Mouse (Mus musculus) forebrain, embryonic 10.5 days (tissue): Measurements from ENCODE around the gene Krt7. TPM values are rescaled to one million over a fixed set of nuclear protein-coding genes. Genes with fewer than 3 reads are reported as not detected.

ENCODE experiments used
- DNase-seq: peaks from one replicate; pipeline ENCODE4 v3.0.0-alpha.2; 2017; ENCODE audit warnings: low spot score; ENCODE audit errors: extremely low spot score
- H3K27ac ChIP-seq: fragments of 300-500 bp; sonication (generic); 2 replicates; pipeline ENCODE4 v1.5.1; 2016; ENCODE audit warnings: mild to moderate bottlenecking
- H3K27me3 ChIP-seq: fragments of 300-500 bp; sonication (generic); 2 replicates; pipeline ENCODE4 v1.6.1; 2016; ENCODE audit warnings: mild to moderate bottlenecking; ENCODE audit not compliant: poor library complexity, severe bottlenecking
- H3K36me3 ChIP-seq: fragments of 300-500 bp; sonication (generic); replicated peaks from 2 replicates; pipeline ENCODE4 v1.6.1; 2016; ENCODE audit warnings: mild to moderate bottlenecking, moderate library complexity
- H3K4me1 ChIP-seq: fragments of 300-500 bp; sonication (generic); 2 replicates; pipeline ENCODE4 v1.6.1; 2016
- H3K4me3 ChIP-seq: fragments of 300-500 bp; sonication (generic); 2 replicates; pipeline ENCODE4 v1.5.1; 2016; ENCODE audit warnings: mild to moderate bottlenecking, moderate library complexity
- H3K9me3 ChIP-seq: fragments of 300-500 bp; sonication (generic); 2 replicates; pipeline ENCODE4 v1.6.1; 2016; ENCODE audit warnings: mild to moderate bottlenecking, moderate library complexity
- WGBS: fragments of 180-500 bp; shearing (Covaris S2); methylation state at CpG from one replicate; pipeline ENCODE4 v1.1.7; 2016; 5-methylcytosine and 5-hydroxymethylcytosine counted together
- polyA plus RNA-seq: library from polyadenylated mRNA; unstranded; fragments of >200 nt; fragmentation: Nextera tagmentation; extraction: Ambion mirVana; gene quantifications from 2 replicates; pipeline ENCODE4 v1.2.1, GENCODE M21; 2016

The Krt7 gene
- 12.2 and 12.4 TPM in 2 replicates for polyA plus RNA-seq

DNA sequence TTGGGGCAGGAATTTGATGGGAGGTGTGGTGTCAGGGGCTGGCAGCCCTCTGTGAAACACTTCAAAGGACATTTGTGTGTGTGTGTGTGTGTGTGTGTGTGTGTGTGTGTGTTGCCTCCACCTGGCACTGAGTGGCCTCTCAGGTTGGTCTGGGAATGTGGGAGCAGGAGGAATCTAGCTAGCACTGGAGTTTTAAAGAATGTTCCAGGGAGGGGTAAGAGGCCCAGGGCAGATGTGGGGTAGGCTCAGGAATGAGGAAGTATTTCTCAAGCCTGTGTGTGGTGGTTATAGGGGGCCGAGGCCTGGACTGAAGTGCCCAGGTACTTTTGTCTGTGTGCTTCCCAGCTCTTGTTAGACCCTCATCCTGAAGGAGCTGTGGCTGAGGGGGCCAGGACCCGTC is at the start of gene Krt7:
TSS of gene Krt7 (plus strand) at position 269 of the 400 bp plus-strand sequence.
- H3K27me3 ChIP-seq = peaks cover 55% of the 10 kb centered on the region
- H3K4me1 ChIP-seq = peaks cover 42% of the 10 kb centered on the region
- H3K4me3 ChIP-seq = no peak within 1 kb of the TSS
- no peak for DNase-seq
- WGBS = 57% methylated on average over 2 of the region's 2 CpGs
- H3K36me3 ChIP-seq = no peaks in the 10 kb centered on the region
- no peaks in the 10 kb centered on the region for H3K9me3 ChIP-seq
- 0 out of 2 replicates have a peak within 1 kb of the TSS, but pooled peaks have one; percentile 40 for H3K27ac ChIP-seq

DNA sequence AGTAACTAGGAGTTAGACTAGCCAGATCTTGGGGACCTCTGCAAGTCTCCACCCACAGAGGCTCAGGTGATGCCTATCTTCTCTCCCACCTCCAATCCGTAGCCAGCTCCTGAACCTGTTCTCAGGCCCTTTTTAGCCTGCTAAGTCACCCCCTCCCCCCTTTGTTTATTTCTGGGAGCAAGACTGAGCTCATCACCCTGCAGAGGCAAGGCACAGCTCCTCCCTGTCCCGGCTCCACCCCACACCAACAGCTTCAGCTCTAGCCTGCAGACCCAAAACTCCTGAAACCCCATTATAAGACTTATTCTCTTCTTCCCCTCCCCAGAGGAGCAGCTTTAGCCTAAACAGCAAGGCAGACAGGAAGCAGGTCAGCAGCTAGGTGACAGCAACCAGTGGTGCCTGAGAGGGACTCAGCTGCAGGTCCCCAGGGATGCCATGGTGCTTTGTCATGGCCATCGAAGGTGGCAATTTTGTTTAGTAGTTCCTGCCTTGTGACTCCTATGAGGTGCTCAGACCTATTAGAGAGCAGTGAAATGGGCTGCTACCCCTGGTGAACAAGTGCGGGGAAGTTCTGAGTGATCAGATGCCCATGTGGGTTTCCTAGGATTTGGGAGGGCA is 48.3 kb upstream of the Krt7 start:
- DNase-seq = no peak
- Histone ChIP-seq H3K9me3 (no peaks in the 10 kb centered on the region), H3K4me3 (no peak overlapping the region), H3K27ac (no peak overlapping the region), H3K36me3 (no peaks in the 10 kb centered on the region), H3K4me1 (peaks cover 8% of the 10 kb centered on the region; the same call in 1 of the 2 replicates), H3K27me3 (no peaks in the 10 kb centered on the region)
- WGBS = 66% methylated on average over 4 of the region's 4 CpGs

DNA sequence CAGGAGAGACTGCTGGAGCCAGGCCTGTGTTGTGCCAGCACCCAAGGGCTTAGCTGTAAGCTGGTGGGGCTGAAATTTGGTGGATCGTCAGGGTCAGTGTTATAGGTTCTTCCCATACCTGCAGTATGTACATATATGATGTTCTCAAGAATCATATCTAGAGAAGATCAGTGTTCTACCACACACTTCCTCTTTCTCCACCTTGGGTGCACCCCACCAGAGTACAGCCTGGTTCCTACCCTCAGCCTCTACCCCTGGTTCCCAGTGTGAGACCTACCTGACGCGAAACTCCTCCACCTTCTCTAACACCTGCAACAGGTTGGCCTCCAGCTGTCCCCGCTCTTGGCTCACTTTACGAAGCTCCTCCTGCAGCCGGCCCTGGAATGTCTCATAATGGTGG is 46.9 kb upstream of the Krt7 start:
- no peaks in the 10 kb centered on the region for H3K9me3 ChIP-seq
- H3K4me1 ChIP-seq = peaks cover 8% of the 10 kb centered on the region; the same call in 1 of the 2 replicates
- H3K27me3 ChIP-seq = no peaks in the 10 kb centered on the region
- WGBS = 88% methylated on average over 6 of the region's 6 CpGs
- no peak overlapping the region for H3K27ac ChIP-seq
- no peak for DNase-seq
- no peaks in the 10 kb centered on the region for H3K36me3 ChIP-seq
- no peak overlapping the region for H3K4me3 ChIP-seq

DNA sequence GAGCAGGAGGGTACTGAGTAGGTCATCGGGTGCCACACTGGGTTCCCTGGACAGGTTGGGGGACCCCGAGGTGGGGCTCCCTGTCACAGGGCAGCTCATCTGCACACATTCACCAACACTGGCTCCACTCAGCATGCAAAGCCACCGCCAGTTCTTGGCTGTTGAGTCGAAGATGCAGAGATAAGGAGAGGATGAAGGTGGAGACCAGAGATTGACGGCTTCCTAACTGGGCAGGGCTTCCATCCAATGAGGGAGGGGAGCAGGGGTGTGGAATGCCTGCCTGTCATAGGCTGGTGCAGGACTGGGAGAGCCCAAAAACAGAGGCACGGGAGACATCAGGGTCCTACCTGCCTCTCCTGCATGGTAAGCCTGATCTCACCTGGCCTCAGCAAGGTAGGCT is 46.4 kb upstream of the Krt7 start:
- H3K4me3 ChIP-seq = no peak overlapping the region
- DNase-seq = no peak
- H3K27me3 ChIP-seq = 0 out of 2 replicates have a peak, but pooled peaks cover 4% of the 10 kb centered on the region
- H3K4me1 ChIP-seq = peaks cover 12% of the 10 kb centered on the region
- H3K9me3 ChIP-seq = no peaks in the 10 kb centered on the region
- 75% methylated on average over 6 of the region's 6 CpGs for WGBS
- H3K36me3 ChIP-seq = no peaks in the 10 kb centered on the region
- H3K27ac ChIP-seq = no peak overlapping the region

DNA sequence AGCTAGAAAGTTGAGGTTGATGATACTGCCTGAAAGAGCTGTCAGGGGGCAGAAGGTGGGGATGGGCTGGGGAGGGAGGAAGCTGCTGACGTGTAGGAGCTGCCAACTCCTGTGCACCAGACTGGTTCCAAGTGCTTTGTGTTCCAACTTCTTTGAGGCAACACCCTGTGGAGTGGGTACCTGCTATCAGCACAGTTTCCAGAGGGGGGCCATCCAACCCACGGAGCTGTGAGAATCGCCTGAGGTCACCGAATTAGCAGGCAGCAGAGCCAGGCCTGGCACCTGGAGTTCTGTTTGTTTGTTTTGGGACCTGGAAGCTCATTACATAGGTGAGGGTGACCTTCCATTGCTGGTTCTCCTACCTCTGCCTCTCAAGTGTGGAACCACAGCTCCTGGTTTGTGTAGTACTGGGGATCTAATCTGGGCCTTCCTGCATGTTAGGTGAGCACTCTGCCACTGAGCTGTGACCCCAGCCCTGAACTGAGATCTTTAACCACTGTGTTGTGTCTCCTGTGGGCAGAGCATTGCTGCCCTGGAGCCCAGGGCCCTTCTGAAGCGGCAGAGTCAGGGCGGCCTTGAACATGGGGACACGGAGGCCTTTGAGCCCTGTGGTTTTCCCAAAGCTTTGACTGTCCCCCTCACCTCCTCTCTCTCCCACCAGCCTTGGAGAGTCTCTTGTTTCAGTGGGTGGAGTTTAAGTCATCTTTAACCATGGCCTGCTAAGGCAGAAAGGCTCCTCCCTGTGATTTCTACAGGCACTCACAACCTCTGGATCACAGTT is 45.8 kb upstream of the Krt7 start:
- no peak overlapping the region for H3K4me3 ChIP-seq
- peaks cover 17% of the 10 kb centered on the region for H3K4me1 ChIP-seq
- H3K27ac ChIP-seq = no peak overlapping the region
- 0 out of 2 replicates have a peak, but pooled peaks cover 8% of the 10 kb centered on the region for H3K27me3 ChIP-seq
- no peaks in the 10 kb centered on the region for H3K36me3 ChIP-seq
- DNase-seq = no peak
- WGBS = 70% methylated on average over 7 of the region's 7 CpGs
- H3K9me3 ChIP-seq = no peaks in the 10 kb centered on the region

DNA sequence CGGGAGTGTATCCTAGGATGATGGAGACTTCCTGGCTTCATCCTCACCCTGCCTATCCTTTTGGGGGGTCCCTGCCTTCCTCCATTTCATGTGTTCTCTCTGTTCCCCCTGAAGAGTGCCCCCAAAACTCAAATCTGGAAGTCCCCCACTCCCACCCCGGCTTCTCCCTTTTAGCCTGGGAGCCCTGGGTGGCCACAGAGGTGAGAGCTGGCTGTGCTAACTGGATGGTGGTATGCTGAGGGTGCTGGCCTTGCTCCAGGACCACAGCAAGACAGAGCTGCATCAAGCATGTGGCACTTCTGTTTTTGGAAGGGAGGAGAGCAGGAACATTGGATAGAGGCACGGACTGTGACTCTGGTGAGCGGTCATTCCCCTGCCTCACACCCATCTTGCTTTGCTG is 45.1 kb upstream of the Krt7 start:
- no peaks in the 10 kb centered on the region for H3K36me3 ChIP-seq
- H3K4me1 ChIP-seq = peaks cover 19% of the 10 kb centered on the region
- no peak overlapping the region for H3K4me3 ChIP-seq
- no peaks in the 10 kb centered on the region for H3K9me3 ChIP-seq
- H3K27me3 ChIP-seq = 0 out of 2 replicates have a peak, but pooled peaks cover 11% of the 10 kb centered on the region
- DNase-seq = no peak
- no peak overlapping the region for H3K27ac ChIP-seq
- 81% methylated on average over 4 of the region's 4 CpGs for WGBS

DNA sequence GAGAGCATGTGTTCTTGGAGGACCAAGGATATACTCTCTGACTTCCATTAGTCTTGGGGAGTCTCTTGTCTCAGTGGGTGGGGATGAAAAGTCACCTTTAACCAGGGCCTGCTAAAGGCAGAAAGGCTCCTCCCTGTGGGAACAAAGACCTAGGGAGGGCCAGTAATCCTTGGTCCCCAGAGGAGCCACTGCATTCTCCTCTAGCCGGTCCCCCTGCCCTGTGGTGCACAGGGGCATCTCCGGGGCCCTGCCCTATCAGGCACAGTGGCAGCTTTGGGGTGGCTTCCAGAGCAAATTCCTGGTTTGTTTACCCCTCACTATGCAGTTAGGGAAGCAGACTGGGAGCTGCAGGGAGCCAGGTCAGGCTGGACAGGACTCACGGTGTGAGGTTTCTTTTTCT is 44.4 kb upstream of the Krt7 start:
- Histone ChIP-seq H3K4me3 (no peak overlapping the region), H3K27ac (no peak overlapping the region; the same call in 1 of the 2 replicates), H3K27me3 (0 out of 2 replicates have a peak, but pooled peaks cover 11% of the 10 kb centered on the region), H3K4me1 (peaks cover 20% of the 10 kb centered on the region), H3K9me3 (no peaks in the 10 kb centered on the region), H3K36me3 (no peaks in the 10 kb centered on the region)
- 14% methylated on average over 3 of the region's 3 CpGs for WGBS
- no peak for DNase-seq

DNA sequence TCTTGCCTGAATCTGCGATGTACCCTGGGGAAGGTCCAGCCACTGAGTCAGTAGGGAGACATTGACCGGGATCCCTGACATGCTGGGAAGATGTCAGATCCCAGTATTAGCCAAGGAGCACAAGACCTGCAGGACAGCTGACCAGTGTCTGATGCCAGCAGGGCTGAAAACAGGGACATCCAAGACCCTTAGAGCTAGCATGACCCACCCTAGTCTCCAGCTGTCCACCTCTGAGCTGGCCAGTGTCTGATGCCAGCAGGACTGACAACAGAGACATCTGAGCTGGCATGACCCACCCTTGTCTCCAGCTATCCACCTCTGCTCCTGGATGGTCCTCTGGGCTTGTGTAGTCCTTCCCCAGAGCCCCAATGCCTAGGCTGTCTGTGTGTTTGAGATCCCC is 43.9 kb upstream of the Krt7 start:
- 38% methylated on average over 2 of the region's 2 CpGs for WGBS
- Histone ChIP-seq H3K36me3 (no peaks in the 10 kb centered on the region), H3K4me1 (peaks cover 24% of the 10 kb centered on the region), H3K27ac (no peak overlapping the region; the same call in 1 of the 2 replicates), H3K27me3 (0 out of 2 replicates have a peak, but pooled peaks cover 11% of the 10 kb centered on the region), H3K4me3 (no peak overlapping the region), H3K9me3 (no peaks in the 10 kb centered on the region)
- no peak for DNase-seq

DNA sequence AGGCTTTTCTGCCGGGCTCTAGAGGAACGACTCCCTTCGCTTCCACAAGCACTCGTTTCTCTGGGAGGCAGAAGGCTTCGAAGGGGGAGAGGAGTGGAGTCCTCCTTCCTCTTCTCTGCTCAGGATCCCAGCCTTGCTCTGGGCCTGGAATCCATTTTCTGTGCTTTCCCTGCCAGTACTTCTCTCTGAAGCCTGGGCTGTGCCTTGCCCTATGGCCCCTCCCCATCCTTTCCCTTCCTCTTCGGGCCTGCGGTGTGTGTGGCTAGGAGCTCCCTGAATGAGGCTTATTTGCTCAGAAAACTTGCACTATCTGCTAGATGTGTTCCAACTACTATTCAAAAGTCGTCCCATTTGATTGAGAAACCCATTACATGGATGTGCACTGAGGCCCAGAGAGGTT is 43.3 kb upstream of the Krt7 start:
- Histone ChIP-seq H3K9me3 (no peaks in the 10 kb centered on the region), H3K27ac (no peak overlapping the region), H3K36me3 (no peaks in the 10 kb centered on the region), H3K4me1 (peaks cover 24% of the 10 kb centered on the region), H3K4me3 (no peak overlapping the region), H3K27me3 (0 out of 2 replicates have a peak, but pooled peaks cover 11% of the 10 kb centered on the region)
- WGBS = 86% methylated on average over 8 of the region's 8 CpGs
- no peak for DNase-seq

DNA sequence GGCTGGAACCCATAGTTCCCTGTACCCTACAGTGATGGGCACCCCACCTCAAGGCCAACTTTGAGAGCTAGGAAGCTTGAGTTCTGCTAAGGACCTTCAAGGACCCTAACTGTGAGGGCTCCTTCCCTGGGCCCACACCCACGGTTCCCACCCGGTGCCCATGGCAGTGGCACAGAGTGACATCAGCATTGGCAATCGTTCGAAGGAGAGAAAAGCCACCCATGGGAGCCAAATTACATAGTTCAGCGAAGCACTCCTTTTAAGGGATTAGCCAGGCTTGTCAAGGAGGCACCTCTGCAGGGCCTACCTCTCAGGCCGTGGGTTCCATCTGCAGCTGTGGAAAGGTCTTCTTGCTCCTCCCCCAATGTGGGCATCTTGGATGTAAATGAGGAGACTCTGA is 42.8 kb upstream of the Krt7 start:
- Histone ChIP-seq H3K9me3 (no peaks in the 10 kb centered on the region), H3K27ac (no peak overlapping the region), H3K4me3 (no peak overlapping the region), H3K36me3 (no peaks in the 10 kb centered on the region), H3K4me1 (peaks cover 24% of the 10 kb centered on the region), H3K27me3 (0 out of 2 replicates have a peak, but pooled peaks cover 11% of the 10 kb centered on the region)
- 86% methylated on average over 6 of the region's 6 CpGs for WGBS
- no peak for DNase-seq

DNA sequence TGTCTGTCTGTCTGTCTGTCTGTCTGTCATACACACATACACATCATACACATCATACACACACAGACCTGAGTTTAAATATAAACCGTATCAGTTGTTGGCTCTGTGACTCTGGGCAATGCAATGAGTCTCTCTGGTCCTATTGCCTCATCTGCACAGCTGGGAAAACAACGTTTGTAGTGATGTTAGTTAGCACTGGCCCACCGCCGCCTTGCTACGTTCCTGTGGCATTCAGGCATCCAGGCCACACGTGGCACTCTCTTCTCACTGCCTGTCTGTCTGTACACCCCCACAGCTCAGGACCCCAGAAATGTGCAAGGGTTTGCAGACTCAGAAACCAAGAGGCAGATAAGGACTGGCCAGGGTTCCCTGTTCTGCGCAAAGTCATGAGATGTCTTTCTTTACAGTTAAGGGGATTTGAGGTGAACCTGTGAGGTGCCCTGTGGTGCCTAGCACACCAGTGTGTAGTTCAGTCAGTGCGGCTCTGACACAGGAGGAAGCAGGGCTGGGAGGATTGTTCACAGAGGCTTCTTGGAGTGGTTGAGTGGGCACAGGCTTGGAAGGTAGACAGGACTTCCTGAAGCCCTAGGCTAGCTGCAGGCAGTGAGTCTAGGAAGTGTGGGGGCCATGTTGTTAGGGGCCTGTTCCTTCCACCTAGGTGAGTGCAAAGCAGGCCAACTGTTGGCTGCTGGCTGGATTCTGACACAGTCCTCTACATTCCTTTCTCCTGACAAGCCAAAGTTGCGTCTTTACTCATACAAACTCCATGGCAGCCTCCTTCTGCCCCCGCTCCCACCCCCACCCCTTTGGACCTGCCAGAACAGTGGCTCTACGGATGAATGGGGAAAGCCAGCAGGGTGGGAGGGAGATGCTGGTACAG is 42.1 kb upstream of the Krt7 start:
- Histone ChIP-seq H3K4me3 (no peak overlapping the region), H3K4me1 (peaks cover 24% of the 10 kb centered on the region), H3K27me3 (0 out of 2 replicates have a peak, but pooled peaks cover 11% of the 10 kb centered on the region), H3K27ac (no peak overlapping the region), H3K36me3 (no peaks in the 10 kb centered on the region), H3K9me3 (no peaks in the 10 kb centered on the region)
- no peak for DNase-seq
- 69% methylated on average over 11 of the region's 11 CpGs for WGBS

DNA sequence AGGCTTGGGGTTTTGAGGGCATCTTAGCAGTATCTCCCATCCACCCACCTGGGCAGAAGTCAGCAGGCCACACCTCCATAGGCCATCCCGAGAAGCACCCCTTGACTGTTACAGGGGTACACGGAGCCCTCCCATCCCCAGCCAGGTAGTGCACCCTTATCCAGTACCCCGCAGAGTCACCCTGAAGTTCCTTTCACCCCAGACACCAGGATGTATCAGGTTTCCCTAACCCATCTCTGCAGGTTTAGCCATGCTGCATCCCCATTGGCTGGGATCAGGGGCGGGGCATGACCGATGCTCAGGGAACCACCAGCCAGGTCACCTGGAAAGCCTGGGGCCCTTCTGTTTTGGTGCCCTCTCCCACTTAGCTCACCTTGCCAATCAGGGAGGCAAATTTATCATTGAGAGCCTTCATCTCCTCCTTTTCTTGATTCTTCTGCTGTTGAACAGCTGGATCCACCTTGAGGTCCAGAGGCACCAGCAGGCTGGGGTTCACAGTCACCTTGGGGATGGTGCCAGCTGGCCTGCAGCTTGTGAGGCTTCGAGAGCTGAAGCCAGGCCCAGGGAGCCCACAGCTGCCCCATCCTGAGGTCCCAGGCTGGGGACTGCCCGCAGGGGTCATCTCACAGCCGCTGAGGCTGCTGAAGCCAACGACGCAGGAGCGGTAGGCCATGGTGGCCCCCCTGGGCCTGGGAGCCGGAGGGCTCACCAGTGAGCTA is 41.3 kb upstream of the Krt7 start:
- Histone ChIP-seq H3K27me3 (0 out of 2 replicates have a peak, but pooled peaks cover 11% of the 10 kb centered on the region), H3K9me3 (no peaks in the 10 kb centered on the region), H3K4me1 (peaks cover 24% of the 10 kb centered on the region), H3K27ac (no peak overlapping the region), H3K36me3 (no peaks in the 10 kb centered on the region), H3K4me3 (no peak overlapping the region)
- 29% methylated on average over 12 of the region's 12 CpGs for WGBS
- DNase-seq = no peak
